Mouse (Mus musculus) central nervous system, embryonic 18 days (tissue): ENCODE measurements around the gene Ggt1. TPM values are rescaled to one million over a fixed set of nuclear protein-coding genes. Genes with fewer than 3 reads are reported as not detected.

Experiments
- polyA plus RNA-seq: library from polyadenylated mRNA; depleted of rRNA; stranded (reverse); fragments of >200 nt; gene quantifications from 2 replicates; pipeline ENCODE4 v1.2.3, GENCODE M21; 2012; rRNA removed

The Ggt1 gene
- 2.7 and 3.3 TPM in 2 replicates for polyA plus RNA-seq

GRCm38 (mm10) chr10:75561071-75561654 is at the start of gene Ggt1:
Gene Ggt1 (plus strand): TSS chr10:75561604.

GRCm38 (mm10) chr10:75517073-75517757 is 44.2 kb upstream of the Ggt1 start, which contains the start of gene Snrpd3:
Gene Snrpd3 (plus strand): TSS chr10:75517551.

GRCm38 (mm10) chr10:75517758-75518143 is 43.7 kb upstream of the Ggt1 start, which contains the start of gene Gucd1:
Gene Gucd1 (minus strand): TSS chr10:75517972.

GRCm38 (mm10) chr10:75559676-75560548 is 1.5 kb upstream of the Ggt1 start, which contains the start of gene Lrrc75b:
Gene Lrrc75b (minus strand): TSS chr10:75560330.

DNA sequence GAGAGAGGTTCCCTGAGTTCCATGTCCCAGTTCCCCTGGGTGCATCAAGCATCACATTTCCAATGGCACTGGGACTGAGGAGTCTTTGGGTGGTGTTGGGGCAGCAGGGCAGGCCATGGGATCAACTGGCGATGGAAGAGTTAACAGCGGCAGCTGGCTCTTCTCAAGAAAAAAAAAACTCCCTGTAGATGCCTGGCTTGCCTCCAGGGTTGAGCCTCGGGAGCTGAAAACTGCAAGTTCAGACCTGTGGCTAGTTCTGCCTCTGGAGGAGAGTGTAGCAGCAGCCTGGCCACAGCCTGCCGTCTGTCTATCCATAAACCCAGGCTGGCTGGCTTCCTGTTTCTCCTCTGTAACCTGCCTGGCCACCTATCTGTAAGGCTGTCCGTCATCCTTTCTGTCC is 27.7 kb downstream of the Ggt1 start, which contains the start of gene Ggt5:
Gene Ggt5, plus strand, starts transcription at position 212 of the 400 bp plus-strand sequence.

Other genes with a start within 250 kb of the Ggt1 start
- 16.1 and 23.1 TPM in 2 replicates for gene Adora2a, start 244.7 kb upstream of the Ggt1 start, polyA plus RNA-seq
- 0.09 and 0.19 TPM in 2 replicates for gene Upb1, start 160.5 kb upstream of the Ggt1 start, polyA plus RNA-seq
- gene Snrpd3, start 44.1 kb upstream of the Ggt1 start, polyA plus RNA-seq, result 74.1 and 91.5 TPM in 2 replicates
- 18.3 and 20.1 TPM in 2 replicates for gene Gucd1, start 43.6 kb upstream of the Ggt1 start, polyA plus RNA-seq
- gene Lrrc75b, start 1.3 kb upstream of the Ggt1 start, polyA plus RNA-seq, result 29.3 and 30.3 TPM in 2 replicates
- 4.5 and 4.8 TPM in 2 replicates for gene Ggt5, start 27.7 kb downstream of the Ggt1 start, polyA plus RNA-seq
- gene Susd2, start 82.4 kb downstream of the Ggt1 start, polyA plus RNA-seq, result 4.4 and 6.0 TPM in 2 replicates
- gene Cabin1, start 202.7 kb downstream of the Ggt1 start, polyA plus RNA-seq, result 43.5 and 45.6 TPM in 2 replicates
- 51.3 and 55.5 TPM in 2 replicates for gene Ddt, start 211.8 kb downstream of the Ggt1 start, polyA plus RNA-seq
- gene Gm20441, start 219.3 kb downstream of the Ggt1 start, polyA plus RNA-seq, result not detected in 2 replicates
- gene Gstt3, start 219.8 kb downstream of the Ggt1 start, polyA plus RNA-seq, result 0.79 and 1.1 TPM in 2 replicates
- gene Gstt1, start 237.0 kb downstream of the Ggt1 start, polyA plus RNA-seq, result 21.6 and 28.9 TPM in 2 replicates